In the genomic region with DNA sequence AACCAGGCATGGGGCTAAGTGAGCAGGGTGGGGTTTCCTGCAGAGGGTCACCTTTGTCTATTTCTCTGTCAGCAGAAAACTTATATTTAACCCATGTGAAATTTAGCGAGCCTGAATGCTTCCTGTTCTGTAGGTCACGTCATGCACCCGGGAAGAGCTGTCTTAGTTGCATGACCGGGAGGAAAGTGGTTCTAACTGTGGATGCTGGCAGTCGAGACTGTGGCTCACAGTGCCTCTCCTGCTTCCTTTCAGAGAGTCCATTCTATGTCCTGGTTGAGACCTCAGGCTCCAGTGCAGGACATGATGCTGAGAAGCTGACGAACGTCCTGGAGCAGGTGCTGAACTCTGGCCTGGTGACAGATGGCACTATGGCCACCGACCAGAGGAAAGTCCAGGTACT, we compare ENCODE assay signal across 4 mouse cellular contexts. TPM values are rescaled to one million over a fixed set of nuclear protein-coding genes. Genes with fewer than 3 reads are reported as not detected.
"Had no signal": no experiment of that assay in that cellular context is flagged by ENCODE, and none has a peak within 500 bp of the region (broad histone marks: within the 10 kb centered on the region; RNA-seq: fewer than 3 reads in every experiment).

No protein-coding gene starts in this region.

RNA-seq across cellular contexts. Expression of gene Gal3st2, which starts 22.5 kb away (rescaled TPM):
- total RNA-seq: hematopoietic stem cell, adult 5-6 weeks; hindbrain, postnatal 0 days; layer of hippocampus, adult 18-20 months; layer of hippocampus, postnatal 25 days had no signal
